Mouse (Mus musculus): ENCODE results near the gene Pex14.

Pex14 gene

GRCm38 (mm10) chr4:148985541-148986476 is 113.9 kb downstream of the Pex14 start:
- in situ Hi-C loops (cut with MboI, MseI) = no loop called here

- in situ Hi-C loops (cut with MboI, MseI) = no loop called here
Observed at GRCm38 (mm10) chr4:148984701-148985540, 114.8 kb downstream of the Pex14 start.

- in situ Hi-C loops (cut with MboI, MseI) = no loop called here
Observed at GRCm38 (mm10) chr4:148982274-148982673, 117.4 kb downstream of the Pex14 start.

DNA sequence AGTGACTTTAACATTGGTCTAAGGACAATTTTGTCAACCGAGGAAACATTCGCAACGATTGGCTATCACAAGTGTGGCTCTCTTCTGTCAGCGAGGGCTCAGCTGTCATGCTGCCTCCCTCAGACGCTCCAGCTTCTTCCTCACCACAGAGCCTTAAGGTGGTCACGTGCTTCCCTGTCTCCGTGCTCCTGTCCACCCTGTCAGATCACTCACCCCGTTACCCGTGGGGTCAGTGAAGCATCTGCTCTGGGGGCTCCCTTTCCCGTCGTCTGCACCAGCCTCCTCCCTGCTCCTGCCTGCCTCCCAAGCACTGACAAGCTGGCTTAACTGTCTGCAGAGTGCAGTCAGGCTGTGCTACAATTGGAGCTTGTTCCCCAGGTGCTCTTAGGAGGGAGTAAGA is 119.8 kb downstream of the Pex14 start:
- in situ Hi-C loops (cut with MboI, MseI) = no loop called here

GRCm38 (mm10) chr4:148978926-148979325 is 120.8 kb downstream of the Pex14 start:
- in situ Hi-C loops (cut with MboI, MseI) = no loop called here

- in situ Hi-C loops (cut with MboI, MseI) = no loop called here
Observed at GRCm38 (mm10) chr4:148978221-148978855, 121.3 kb downstream of the Pex14 start.

- in situ Hi-C loops (cut with MboI, MseI) = no loop called here
Observed at GRCm38 (mm10) chr4:148974833-148975232, 124.8 kb downstream of the Pex14 start.

DNA sequence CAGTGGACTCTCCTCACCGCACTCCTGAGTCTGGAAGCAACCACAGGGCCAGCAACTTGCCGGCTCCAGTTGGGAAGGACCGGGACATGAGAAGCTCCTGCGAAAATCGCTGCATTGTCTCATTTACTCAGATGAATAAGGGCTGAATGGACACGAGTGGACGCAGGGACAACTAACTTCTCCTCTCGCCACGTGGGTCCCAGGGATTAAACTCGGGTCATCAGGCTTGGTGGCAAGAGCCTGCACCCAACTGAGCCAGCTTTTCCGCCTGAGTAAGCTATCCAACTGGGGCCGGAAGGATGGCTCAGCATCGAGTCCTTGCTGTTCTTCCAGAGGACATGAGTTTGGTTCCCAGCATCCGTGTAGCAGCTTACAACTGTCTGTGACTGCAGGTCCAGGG is 126.3 kb downstream of the Pex14 start:
- in situ Hi-C loops (cut with MboI, MseI) = no loop called here

- in situ Hi-C loops (cut with MboI, MseI) = no loop called here
Observed at GRCm38 (mm10) chr4:148972707-148973106, 127.0 kb downstream of the Pex14 start.

- in situ Hi-C loops (cut with MboI, MseI) = no loop called here
Observed at GRCm38 (mm10) chr4:148971613-148972242, 127.9 kb downstream of the Pex14 start.

GRCm38 (mm10) chr4:148970742-148971141 is 128.9 kb downstream of the Pex14 start:
- in situ Hi-C loops (cut with MboI, MseI) = no loop called here

DNA sequence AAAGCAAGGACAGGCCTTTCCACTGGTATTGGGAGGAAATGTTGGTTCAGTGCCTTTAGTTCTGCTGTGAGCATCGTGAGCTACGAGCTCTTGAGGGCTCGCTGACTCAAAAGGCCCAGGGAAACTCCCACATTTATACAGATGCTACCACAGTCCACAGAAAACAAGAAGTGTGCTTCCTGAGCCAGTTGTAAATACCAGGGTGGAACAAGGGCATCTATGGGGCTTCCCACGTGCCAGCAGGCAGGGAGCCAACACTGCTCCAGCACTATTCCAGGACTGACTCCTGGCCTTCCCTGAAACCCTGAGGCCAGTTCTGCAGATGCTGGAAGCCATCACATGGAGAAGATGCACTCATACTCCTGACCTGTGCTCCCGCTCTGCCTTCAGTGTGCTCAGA is 130.1 kb downstream of the Pex14 start:
- in situ Hi-C loops (cut with MboI, MseI) = no loop called here

- in situ Hi-C loops (cut with MboI, MseI) = no loop called here
Observed at GRCm38 (mm10) chr4:148968859-148969258, 130.8 kb downstream of the Pex14 start.

DNA sequence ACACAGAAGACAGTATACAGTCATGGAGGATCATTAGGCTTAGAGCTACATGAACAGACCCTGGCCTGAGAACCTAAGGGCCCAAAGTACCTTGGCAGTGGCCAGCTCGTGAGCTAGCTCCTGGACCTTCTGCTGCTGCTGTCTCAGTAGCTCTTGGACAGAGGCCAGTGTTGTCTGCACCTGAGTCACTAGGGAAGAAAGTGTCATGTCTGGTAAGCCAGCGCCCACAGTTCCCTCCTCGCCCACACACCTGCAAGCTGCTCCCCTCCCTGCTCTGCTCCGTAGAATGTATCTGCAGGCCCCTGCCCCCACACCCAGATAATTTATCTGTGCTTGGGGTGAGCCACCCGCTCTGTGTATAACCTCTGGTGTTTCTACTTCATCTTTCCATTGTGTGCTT is 133.5 kb downstream of the Pex14 start:
- in situ Hi-C loops (cut with MboI, MseI) = no loop called here

- in situ Hi-C loops (cut with MboI, MseI) = no loop called here
Observed at GRCm38 (mm10) chr4:148964541-148965310, 134.9 kb downstream of the Pex14 start.

DNA sequence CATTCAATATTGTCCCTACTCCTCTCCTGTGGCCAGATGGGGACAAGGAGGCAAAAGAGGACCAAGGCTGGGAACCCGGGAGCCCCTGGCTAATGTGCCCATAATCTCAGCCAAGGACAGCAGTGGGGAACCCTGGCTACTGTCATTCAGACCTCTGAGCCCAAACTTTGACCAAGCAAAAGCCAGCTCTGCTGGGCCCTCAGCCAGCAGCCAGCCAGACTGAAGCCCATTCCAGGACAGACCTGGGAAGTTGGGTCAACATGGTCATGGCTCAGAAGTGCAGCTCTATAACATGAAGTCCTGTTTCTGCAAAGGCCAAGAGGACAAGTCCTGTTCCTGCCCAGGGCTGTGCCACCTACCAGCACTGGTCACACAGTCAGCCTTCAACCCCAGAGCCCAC is 137.6 kb downstream of the Pex14 start:
- in situ Hi-C loops (cut with MboI, MseI) = no loop called here

DNA sequence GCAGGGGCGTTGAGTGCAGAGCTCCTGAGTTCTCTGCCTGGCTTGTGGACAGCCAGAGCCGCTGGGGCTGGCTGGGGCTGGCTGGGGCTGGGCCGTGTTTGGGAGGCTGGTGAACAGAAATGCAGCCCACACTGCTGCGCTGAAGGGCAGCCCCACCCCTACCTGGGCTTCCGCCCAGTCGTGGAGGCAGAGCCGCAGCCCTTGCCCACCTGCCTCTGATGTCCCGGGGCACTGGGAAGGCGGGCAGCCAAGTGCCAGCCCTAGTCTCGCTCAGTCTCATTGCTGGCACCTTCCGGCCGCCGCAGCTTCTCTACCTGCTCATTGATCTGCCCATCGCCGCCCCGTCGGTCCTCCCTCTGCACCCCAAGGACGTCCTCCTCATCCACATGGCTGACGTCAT is 138.6 kb downstream of the Pex14 start:
- in situ Hi-C loops (cut with MboI, MseI) = no loop called here

- in situ Hi-C loops (cut with MboI, MseI) = no loop called here
Observed at GRCm38 (mm10) chr4:148960011-148960410, 139.7 kb downstream of the Pex14 start.

DNA sequence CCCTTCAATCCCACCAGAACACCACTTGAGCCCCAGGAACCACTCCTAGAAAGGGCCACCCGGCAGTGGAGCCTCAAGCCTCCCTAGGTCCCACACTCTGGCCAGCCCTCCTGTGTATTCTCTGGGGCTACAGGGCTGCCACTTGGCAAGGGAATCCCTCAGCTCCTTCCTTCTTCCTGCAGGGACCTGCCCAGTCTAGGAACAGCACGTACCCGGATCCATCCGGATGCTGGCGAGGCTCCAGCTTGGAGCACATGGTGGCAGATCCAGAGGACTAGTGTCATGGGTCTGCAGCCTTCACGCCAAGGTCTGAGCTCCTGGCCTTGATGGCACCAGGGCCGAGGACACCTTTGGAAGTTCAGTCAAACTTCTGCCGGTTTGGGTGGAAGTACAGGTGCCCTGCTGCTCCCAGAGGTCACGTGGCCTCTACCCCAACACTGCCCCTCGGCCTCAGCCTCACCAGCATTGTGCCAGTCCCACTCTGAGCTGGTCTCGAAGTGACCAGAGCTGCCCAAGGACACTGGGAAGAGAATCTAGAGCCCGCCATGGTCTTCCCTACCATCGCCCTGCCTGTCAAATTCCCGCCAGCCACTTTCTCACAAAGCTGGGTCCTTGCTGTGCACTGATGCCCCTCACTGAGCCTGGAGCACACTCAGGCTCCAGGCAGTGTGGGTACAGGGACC is 144.4 kb downstream of the Pex14 start:
- in situ Hi-C loops (cut with MboI, MseI) = no loop called here
